Mouse (Mus musculus) testis, postnatal 10 days (tissue): ENCODE measurements around the gene Minpp1.

Experiments used
- DNase-seq: peaks from one replicate; pipeline ENCODE4 v3.0.0; 2021; ENCODE audit warnings: low spot score

The Minpp1 gene

DNA sequence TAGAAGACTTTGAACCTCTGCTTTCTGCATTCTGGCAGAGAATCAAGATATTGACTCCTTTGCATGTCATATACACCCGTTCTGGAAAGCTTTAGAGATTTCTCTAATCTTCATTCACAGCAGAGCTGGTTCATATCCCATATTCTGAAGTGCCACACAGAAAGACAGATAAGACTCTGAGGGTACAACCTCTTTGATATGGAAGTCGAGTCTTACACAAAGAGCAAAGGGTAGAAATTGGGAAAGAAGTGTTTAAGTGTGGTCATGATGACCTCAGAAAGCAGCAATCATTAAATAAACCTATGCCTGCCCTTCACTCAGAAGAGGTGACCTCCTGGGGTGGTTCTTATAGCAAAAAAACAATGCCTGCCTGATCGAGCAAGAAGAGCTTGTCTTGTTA lies 43.2 kb downstream of the Minpp1 start:
- no peak for DNase-seq

DNA sequence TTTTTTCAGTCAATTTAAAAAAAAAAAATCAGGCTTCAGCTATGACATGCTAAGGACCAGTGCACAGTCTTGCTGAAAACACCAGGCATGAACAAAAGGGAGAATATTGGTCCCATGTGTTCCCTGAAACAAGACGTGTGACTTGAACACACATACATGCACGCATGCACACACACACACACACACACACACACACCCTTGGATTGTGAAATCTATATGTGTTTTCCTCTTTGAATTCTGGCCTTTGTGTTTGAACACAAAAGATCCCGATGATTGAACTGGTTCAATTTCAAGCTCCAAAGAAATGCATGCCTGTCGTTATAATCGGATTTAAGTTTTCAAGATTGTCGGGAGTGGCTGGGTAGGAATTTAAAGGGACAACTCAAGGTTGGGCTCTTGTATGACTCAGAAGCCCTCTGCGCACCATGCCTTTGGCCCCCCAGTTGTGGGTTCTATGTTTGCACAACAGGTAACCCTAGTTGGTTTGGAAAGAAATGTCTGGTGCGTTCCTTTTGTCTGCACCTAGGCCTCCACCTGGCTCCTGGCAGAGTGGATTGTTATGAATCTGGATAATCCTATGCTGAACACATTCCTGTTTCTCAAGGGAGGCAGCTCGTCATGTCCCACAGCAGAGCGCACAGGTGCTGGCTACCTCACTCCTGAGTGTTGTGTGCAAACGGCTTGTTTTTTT lies 43.8 kb downstream of the Minpp1 start:
- no peak for DNase-seq

DNA sequence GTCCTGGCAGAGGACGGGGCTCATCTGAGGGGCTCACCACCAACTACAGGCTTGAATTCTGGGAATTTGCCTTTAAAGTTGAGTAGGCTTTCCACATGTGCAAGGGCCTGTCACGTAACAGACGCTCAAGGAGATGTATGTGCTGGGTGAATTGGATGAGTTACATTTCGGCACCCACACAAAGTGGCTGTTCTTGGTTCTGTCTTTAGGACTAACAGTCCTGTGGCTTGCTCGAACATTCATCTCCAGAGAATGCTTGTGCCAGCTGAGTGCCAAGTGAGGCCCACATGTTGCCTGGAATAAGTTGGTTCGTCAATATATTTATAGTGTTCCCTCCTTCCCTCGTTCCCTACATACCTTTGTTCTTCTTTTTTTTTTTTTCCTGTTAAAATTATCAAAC lies 44.7 kb downstream of the Minpp1 start:
- no peak for DNase-seq

DNA sequence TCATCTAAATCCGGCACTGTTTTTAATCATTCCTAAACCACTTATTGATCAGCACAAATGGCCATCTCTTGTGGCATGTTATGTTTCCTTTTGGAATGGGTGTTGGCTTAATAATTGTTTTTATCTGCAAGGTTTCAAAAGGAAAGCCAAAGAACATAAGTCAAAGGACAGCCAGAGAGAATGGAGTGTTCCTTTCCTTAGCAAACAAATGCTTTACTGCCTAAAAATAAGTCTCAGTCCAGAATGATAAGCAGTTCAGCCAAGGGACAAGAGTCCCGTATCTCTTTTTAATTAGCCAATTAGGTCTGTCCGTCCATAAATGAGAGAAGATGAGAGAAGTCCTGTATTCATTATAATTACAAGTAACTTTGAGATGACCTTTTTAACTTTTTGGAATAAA lies 46.8 kb downstream of the Minpp1 start:
- no peak for DNase-seq

DNA sequence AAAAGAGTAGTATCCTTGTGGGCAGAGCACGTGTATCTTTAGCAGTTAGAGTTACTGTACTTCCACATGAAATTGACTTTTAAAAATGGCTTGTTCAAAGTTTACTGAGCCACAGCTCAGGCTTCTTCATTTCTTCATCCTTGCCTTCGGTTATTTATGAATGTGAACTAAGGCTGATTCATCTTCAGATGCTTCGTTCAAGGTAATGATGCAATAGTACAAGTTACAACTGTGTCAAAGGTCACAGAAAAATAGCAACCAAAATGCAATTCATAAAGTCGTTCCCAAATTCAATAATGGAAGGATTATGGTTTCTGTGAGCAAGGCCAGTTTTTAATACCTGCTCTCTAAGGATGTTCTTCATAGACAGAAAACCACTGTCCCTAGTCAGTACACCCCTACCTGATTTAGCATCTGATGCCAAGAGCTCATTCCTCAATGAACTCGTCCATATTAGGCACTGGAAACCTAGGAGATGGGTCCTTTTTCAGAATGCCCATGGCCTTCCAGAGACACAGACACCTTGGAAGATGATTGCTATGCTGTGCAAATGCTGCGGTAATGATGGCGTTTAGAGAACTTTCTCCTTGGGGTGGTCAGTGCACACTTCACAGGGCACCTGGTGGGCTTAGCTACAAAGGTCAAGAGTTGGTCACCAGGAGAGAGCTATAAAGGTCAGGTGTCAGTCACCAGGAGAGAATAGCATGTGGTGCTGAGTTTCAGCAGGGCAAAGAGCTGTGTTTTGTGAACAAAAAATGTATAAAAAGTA lies 47.4 kb downstream of the Minpp1 start:
- no peak for DNase-seq

DNA sequence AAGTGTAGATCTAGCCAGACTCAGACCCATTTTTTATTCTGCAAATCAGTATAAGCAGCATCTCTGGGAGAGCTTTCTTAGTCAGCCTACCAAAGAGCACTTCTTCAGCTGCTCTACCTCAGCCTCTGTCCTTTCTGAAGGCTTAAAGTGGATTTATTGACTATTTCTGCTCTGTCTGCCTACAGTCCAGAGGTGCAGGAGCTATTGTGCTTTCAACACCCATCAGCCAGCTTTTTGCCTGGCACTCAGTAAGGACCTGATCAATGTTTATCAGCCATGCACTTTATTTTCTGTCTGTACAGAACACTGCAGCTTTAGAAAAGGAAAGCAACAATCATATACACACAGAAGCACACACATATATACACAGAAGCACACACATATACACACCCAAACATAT lies 49.3 kb downstream of the Minpp1 start:
- no peak for DNase-seq

DNA sequence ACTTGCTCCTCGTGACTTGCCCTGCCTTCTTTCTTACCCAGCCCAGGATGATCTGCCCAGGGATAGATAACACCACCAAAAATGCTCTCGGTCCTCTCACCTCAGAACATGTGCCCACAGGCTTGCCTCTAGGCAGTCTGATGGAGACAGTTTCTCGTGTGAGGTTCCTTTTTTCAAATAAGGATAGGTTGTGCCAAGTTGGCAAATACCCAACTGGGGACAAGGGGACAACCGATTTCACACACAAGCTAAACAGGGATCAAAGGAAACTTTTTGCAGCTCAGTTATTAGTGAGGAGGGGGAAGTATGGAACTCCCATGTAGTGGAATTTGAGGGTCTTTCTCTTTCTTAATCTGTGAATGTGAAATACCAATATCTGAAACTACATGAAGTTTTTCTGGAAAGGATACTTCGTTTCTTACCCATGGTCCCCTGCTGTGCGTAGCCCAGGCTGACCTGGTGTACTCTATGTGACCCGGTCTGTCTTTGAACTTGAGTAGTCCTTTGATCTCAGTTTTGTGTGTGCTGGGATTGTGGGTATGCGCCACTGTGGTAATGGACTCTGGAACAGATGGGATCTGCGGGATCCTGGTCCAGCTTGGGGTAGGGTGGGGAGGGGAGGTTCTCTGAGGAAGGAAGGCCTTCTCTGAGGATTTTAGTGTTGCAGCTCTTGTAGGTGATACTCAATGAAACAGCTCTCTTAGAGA lies 57.4 kb downstream of the Minpp1 start:
- DNase-seq, result no peak

DNA sequence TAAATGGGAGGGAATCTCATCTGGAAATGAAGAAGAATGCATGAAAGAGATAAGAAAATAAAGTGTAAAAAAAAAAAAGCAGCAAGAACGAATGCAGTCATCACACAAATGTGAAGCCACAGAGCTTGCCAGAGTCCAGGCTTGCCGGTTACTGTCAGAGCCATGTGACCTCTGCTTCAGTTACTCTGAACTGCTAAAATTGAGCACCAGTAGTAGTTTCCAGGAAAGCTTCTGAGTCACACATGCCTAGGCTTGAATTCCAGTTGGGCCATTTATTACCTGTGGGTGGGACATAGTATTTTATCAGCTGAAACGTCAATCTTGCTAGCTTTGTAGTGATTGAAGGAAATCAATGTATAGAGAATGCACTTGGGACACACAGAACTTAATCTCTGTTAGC lies 61.8 kb downstream of the Minpp1 start:
- DNase-seq, result no peak

DNA sequence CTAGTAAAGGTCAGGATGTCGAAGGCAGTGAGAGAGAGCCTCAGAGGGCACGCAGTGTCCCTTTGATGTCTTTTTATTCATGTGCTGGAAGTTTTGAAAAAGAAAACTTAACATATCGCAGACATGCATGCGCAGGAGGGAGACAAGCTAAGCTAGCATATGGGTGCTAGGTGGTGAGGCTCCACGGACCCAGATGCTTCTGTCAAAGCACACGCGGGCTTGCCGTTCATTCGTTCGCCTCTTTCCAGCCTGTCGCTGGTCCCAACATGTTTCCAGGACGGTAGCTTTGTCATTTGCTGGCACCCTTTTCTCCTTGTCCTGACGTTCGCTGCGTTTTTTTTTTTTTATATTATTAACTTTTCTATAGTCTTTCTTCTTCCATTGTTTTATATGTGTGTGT lies 62.6 kb downstream of the Minpp1 start:
- DNase-seq, result no peak

DNA sequence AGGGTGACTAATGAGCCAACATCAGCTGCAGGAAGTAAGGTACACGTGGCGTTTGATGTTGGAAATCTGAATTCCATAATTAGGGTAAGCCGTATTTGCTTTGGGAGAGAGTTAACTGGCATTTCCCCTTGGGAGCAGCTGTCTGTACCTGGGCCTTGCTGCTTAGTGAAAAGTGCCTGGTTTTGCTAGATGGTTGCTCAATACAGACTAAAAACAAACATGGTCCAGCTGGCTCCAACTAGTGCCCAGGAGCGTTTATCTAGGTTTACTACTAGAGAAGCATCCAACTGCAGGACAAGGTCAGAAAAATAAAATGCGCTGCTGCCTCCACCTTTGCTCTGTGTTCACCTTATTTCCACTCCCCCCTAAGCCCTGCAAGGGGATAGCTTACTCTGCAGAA lies 64.9 kb downstream of the Minpp1 start:
- DNase-seq, result no peak

DNA sequence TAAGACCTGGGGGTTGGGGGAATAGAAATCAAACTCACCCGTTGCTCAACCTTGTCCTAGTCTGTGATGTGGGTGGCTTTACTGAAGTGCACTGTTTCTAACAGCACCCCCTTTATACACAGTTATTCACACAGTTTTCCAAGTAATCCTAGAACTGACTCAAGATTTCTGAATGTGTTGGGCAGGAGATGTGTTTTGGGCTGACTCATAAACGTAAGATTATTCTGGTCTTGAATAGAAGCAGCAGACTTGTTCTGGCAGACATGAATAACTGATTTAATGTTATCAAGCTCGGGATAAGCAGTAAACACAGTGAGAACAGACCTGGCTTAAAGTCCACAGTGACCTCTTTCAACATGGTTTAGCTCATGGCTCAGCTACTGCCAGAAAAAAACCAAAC lies 65.9 kb downstream of the Minpp1 start:
- DNase-seq, result no peak

DNA sequence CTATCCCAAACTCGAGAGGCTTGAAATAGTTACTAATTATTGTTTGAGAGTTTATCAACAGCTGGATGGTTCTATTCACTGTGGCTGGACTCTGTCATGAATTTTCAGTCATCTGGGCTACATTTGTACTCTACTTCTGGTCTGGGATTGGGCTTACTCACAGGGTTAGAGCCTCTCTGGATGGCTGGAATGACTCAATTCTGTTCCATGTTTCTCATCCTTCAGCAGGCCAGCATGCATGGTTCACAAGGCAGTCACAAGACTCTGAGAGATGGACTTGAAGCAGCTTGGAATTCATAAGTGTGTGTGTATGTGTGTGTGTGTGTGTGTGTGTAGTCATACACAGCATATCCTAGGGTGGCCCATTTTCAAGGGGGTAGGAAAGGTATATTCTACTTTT lies 66.5 kb downstream of the Minpp1 start:
- no peak for DNase-seq

DNA sequence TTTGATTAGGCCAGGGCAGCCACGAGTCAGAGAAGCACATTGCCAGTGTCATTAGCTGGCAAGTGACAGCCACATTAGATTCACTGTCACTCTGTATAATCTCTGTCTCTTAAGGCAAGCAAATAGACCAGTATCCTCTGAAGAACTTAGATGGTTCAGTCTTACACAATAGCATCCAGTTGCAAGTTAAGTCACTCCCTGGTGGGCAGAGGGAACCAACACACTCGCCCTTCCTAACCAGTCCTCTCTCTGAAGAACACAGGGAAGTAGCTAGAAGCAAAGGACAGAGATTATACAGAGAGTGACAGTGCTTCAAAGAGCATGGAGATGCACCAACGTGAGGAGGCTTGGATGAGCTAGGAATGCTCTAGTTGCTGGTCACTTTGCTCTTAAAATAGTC lies 67.7 kb downstream of the Minpp1 start:
- no peak for DNase-seq

DNA sequence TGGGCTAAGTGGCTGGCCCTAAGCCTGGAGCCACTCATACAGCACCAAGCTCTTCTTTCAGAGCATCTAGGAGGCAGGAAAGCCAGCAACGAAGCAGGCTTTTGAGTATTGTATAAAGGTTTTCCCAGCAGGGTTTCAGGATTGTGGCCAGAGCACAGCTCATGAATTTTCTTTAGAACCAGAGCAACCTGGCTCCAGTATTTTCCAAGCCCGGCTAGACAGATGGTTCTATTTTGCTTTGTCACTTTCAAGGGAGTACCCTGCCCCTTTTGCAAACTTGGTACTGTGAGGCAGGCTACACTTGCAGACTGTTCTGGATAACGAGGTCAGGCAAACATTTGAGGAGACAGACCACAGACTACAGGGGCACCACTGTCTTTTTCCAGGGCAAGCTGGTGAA lies 69.7 kb downstream of the Minpp1 start:
- DNase-seq, result no peak
